Mouse (Mus musculus) left cerebral cortex, adult 2 months (tissue): ENCODE measurements around the gene Eif4e3. TPM values are rescaled to one million over a fixed set of nuclear protein-coding genes. Genes with fewer than 3 reads are reported as not detected.
A peak's percentile ranks its signal among the peaks of the same experiment; 100 is the strongest.

Experiments used
- DNase-seq, 2 experiments: peaks; one replicate each; pipeline ENCODE4 v3.0.0; 2021 to 2022; ENCODE audit warnings: low spot score in 2 of 2, mixed read lengths in 1 of 2; ENCODE audit errors: extremely low spot score in 1 of 2
- H3K27ac ChIP-seq: fragments of 200-600 bp; 2 replicates; pipeline ENCODE4 v1.8.1; 2022
- H3K4me3 ChIP-seq: fragments of 200-600 bp; 2 replicates; pipeline ENCODE4 v1.8.1; 2022
- CTCF ChIP-seq: fragments of 200-600 bp; IDR thresholded peaks from 2 replicates; pipeline ENCODE4 v1.8.1; 2022; ENCODE audit warnings: antibody characterized with exemption, mild to moderate bottlenecking, moderate library complexity
- intact Hi-C: fragments of 180-260 bp; cut with DNase I; formaldehyde crosslinking; loops from one replicate; pipeline ENCODE4 v1.15.1; 2025
- long read RNA-seq, 2 experiments: library from polyadenylated mRNA; stranded (forward); transcript quantifications; one replicate each; pipeline ENCODE4 v2.0.0; 2021; ENCODE audit warnings: borderline mapping rate in 2 of 2
- total RNA-seq, 2 experiments: library from RNA; stranded (reverse); gene quantifications; 2 replicates each; pipeline ENCODE4 v1.2.3; 2021

The Eif4e3 gene
- total RNA-seq, result 10 to 100 TPM; 18.5 to 20.3 TPM
- long read RNA-seq, experiment 1, partial matches to known transcripts, result 0 of 4 reads
- long read RNA-seq, experiment 1, other reads (novel, unspliced or antisense), result 1 of 4 reads
- long read RNA-seq, experiment 2, transcript Eif4e3-201 (7 exons, 2,515 nt), result major isoform, 7 of 22 reads
- long read RNA-seq, experiment 2, partial matches to known transcripts, result 2 of 22 reads
- long read RNA-seq, experiment 2, other reads (novel, unspliced or antisense), result 13 of 22 reads

GRCm38 (mm10) chr6:99666318-99667171, at the start of gene Eif4e3, which contains the start of gene Gm20696:
Gene Eif4e3, minus strand, starts transcription at chr6:99666771.
Gene Gm20696, minus strand, starts transcription at chr6:99666797.
- TF ChIP-seq CTCF, result no peak
- H3K4me3 ChIP-seq, result peak within 1 kb of the TSS; percentile 85
- intact Hi-C loops, result loop anchor here (2.0 kb wide), 1 partner anchor 26 kb away; the partner anchor contains the start of gene Gpr27
- DNase-seq, result peak in 1 of 2 experiments; percentile 31
- peak within 1 kb of the TSS; percentile 54 for H3K27ac ChIP-seq

- Histone ChIP-seq H3K27ac (no peak overlapping the region), H3K4me3 (no peak overlapping the region)
- no peak for DNase-seq
- intact Hi-C loops, result no loop called here
- TF ChIP-seq CTCF, result no peak
Observed at GRCm38 (mm10) chr6:99715913-99716312, 49.3 kb upstream of the Eif4e3 start.

- Histone ChIP-seq H3K4me3 (no peak overlapping the region), H3K27ac (no peak overlapping the region)
- DNase-seq, result no peak
- intact Hi-C loops, result no loop called here
- no peak for TF ChIP-seq CTCF
Observed at GRCm38 (mm10) chr6:99715191-99715590, 48.6 kb upstream of the Eif4e3 start.

- Histone ChIP-seq H3K4me3 (no peak overlapping the region), H3K27ac (no peak overlapping the region)
- intact Hi-C loops, result no loop called here
- TF ChIP-seq CTCF, result no peak
- no peak for DNase-seq
Observed at GRCm38 (mm10) chr6:99713256-99713655, 46.7 kb upstream of the Eif4e3 start.

- no peak for TF ChIP-seq CTCF
- no peak for DNase-seq
- H3K4me3 ChIP-seq, result no peak overlapping the region
- no peak overlapping the region for H3K27ac ChIP-seq
- intact Hi-C loops, result no loop called here
Observed at GRCm38 (mm10) chr6:99711576-99712101, 45.1 kb upstream of the Eif4e3 start.

- Histone ChIP-seq H3K27ac (no peak overlapping the region), H3K4me3 (no peak overlapping the region)
- intact Hi-C loops, result no loop called here
- TF ChIP-seq CTCF, result no peak
- DNase-seq, result no peak
Observed at GRCm38 (mm10) chr6:99700484-99700883, 33.9 kb upstream of the Eif4e3 start.

GRCm38 (mm10) chr6:99692916-99693841, 26.6 kb upstream of the Eif4e3 start:
- intact Hi-C loops, result loop anchor here (2.0 to 10.0 kb wide), 3 partner anchors 26 to 1139 kb away; partner anchors contain the start of genes Eif4e3, Gm20696, Ppp4r2 and Rybp
- peak; percentile 31 to 45 for DNase-seq
- peak overlapping the region; percentile 68 for H3K4me3 ChIP-seq
- TF ChIP-seq CTCF, result no peak
- peak overlapping the region; percentile 78; the same call in 1 of the 2 replicates for H3K27ac ChIP-seq

GRCm38 (mm10) chr6:99692206-99692915, 25.8 kb upstream of the Eif4e3 start, which contains the start of gene Gpr27:
Gene Gpr27, plus strand, starts transcription at chr6:99692679.
- Histone ChIP-seq H3K4me3 (peak within 1 kb of the TSS; percentile 68), H3K27ac (peak within 1 kb of the TSS; percentile 78)
- TF ChIP-seq CTCF, result no peak
- peak; percentile 61 to 65 for DNase-seq
- intact Hi-C loops, result loop anchor here (2.0 to 10.0 kb wide), 3 partner anchors 26 to 1140 kb away; partner anchors contain the start of genes Eif4e3, Gm20696, Ppp4r2 and Rybp

GRCm38 (mm10) chr6:99691666-99692205, 25.2 kb upstream of the Eif4e3 start:
- no peak for DNase-seq
- peak overlapping the region; percentile 76 for H3K27ac ChIP-seq
- TF ChIP-seq CTCF, result no peak
- peak overlapping the region; percentile 68 for H3K4me3 ChIP-seq
- intact Hi-C loops, result loop anchor here (2.0 to 10.0 kb wide), 3 partner anchors 25 to 1141 kb away; partner anchors contain the start of genes Eif4e3, Gm20696, Ppp4r2 and Rybp

GRCm38 (mm10) chr6:99688513-99688912, 21.9 kb upstream of the Eif4e3 start:
- TF ChIP-seq CTCF, result no peak
- H3K4me3 ChIP-seq, result no peak overlapping the region
- no peak overlapping the region for H3K27ac ChIP-seq
- intact Hi-C loops, result no loop called here
- no peak for DNase-seq
